ENCODE assay signal across 9 mouse cellular contexts in genomic region chr1:184447911-184448310, GRCm38 (mm10).
DNase-seq lines count a peak whose midpoint lies in the region; ATAC-seq and TF ChIP-seq lines count a peak whose summit lies in the region.
"Had no signal": no experiment of that assay in that cellular context is flagged by ENCODE, and none has a peak within 500 bp of the region (broad histone marks: within the 10 kb centered on the region; RNA-seq: fewer than 3 reads in every experiment).

No protein-coding gene starts in this region.

- no peaks in the 10 kb centered on the region for H3K36me3 ChIP-seq in E14TG2a.4 (ENCODE audit: insufficient read depth, low read length)
- no peaks in the 10 kb centered on the region for H3K36me3 ChIP-seq in liver, postnatal 0 days (replicated peaks; ENCODE audit: insufficient read depth, low read length)

- no peaks in the 10 kb centered on the region for H3K4me1 ChIP-seq in E14TG2a.4 (replicated peaks; ENCODE audit: low read depth, low read length)
- H3K4me1 ChIP-seq in liver, postnatal 0 days (ENCODE audit: insufficient read depth), result no peaks in the 10 kb centered on the region

- H3K4me3 ChIP-seq in E14TG2a.4 (replicated peaks; ENCODE audit: low read length), result no peak overlapping the region
- no peak overlapping the region for H3K4me3 ChIP-seq in liver, postnatal 0 days (ENCODE audit: low read depth, low read length)

- H3K27me3 ChIP-seq in E14TG2a.4 (ENCODE audit: insufficient read depth, low read length), result no peaks in the 10 kb centered on the region
- no peaks in the 10 kb centered on the region for H3K27me3 ChIP-seq in liver, postnatal 0 days (ENCODE audit: insufficient read depth, low read length)

- H3K27ac ChIP-seq in liver, postnatal 0 days (ENCODE audit: low read depth), result no peak overlapping the region
- H3K27ac ChIP-seq: macrophage had no signal

- WGBS in liver, postnatal 0 days (ENCODE audit: insufficient replicate concordance), result 46% methylated on average over 7 of the region's 7 CpGs

- H3K9me3 ChIP-seq in E14TG2a.4 (ENCODE audit: low read length), result no peaks in the 10 kb centered on the region
- H3K9me3 ChIP-seq in liver, postnatal 0 days (ENCODE audit: low read length), result no peaks in the 10 kb centered on the region

- DNase-seq in 3T3-L1 (ENCODE audit: low read depth, low spot score), result peak; percentile 82
- DNase-seq in c-Kit-negative CD71-positive TER-119-positive erythroid progenitor cells, embryonic 14.5 days (ENCODE audit: low read depth, low spot score), result peak; percentile 36
- DNase-seq in frontal cortex, adult 2 months (ENCODE audit: extremely low spot score in 1 of 2, low spot score in 1 of 2), result peak; percentile 29 to 86
- peak; percentile 69 to 87 for DNase-seq in kidney, postnatal 36 days
- DNase-seq in liver, postnatal 0 days, result peak; percentile 82
- DNase-seq in right cerebral cortex, postnatal 14 days, result peak; percentile 68
- peak; percentile 72 to 86 for DNase-seq in urinary bladder, postnatal 36 days (ENCODE audit: low spot score in 2 of 2)

- peak; percentile 91 for TF ChIP-seq CTCF in E14TG2a.4 (conservative IDR thresholded peaks at IDR 0.05; ENCODE audit: low read length)
- TF ChIP-seq CTCF in liver, postnatal 0 days (IDR thresholded peaks at IDR 0.05; ENCODE audit: low read depth), result peak; percentile 85

- ATAC-seq in liver, postnatal 0 days, result no peak

- no peak overlapping the region for H3K4me2 ChIP-seq in liver, postnatal 0 days (ENCODE audit: low read depth, low read length)

- TF ChIP-seq EP300 in liver, postnatal 0 days (IDR thresholded peaks at IDR 0.05; ENCODE audit: low read depth), result no peak

- no peak overlapping the region for H3K9ac ChIP-seq in liver, postnatal 0 days (replicated peaks)
